Mouse (Mus musculus): ENCODE measurements at regions not wholly inside any gene's neighbourhood (a gene's known extent, or its start where the extent isn't known, plus 50 kb on each side); places are given as distances from the start of the nearest gene placed in this dataset.

GRCm38 (mm10) chr10:67339371-67339929 lies 54.3 kb upstream of the Nrbf2 start:
- no peak for ATAC-seq (replicated peaks in 1 of 2; ENCODE audit: insufficient read depth in 1 of 2, low FRiP score in 2 of 2, low TSS enrichment in 1 of 2, low read depth in 1 of 2, poor library complexity in 2 of 2, severe bottlenecking in 2 of 2)

- no peak for ATAC-seq (replicated peaks in 1 of 2; ENCODE audit: insufficient read depth in 1 of 2, low FRiP score in 2 of 2, low TSS enrichment in 1 of 2, low read depth in 1 of 2, poor library complexity in 2 of 2, severe bottlenecking in 2 of 2)
Observed at GRCm38 (mm10) chr10:67344722-67345121, 59.6 kb upstream of the Nrbf2 start.

GRCm38 (mm10) chr10:67350956-67351355 lies 65.9 kb upstream of the Nrbf2 start:
- no peak for ATAC-seq (replicated peaks in 1 of 2; ENCODE audit: insufficient read depth in 1 of 2, low FRiP score in 2 of 2, low TSS enrichment in 1 of 2, low read depth in 1 of 2, poor library complexity in 2 of 2, severe bottlenecking in 2 of 2)

- no peak for ATAC-seq (replicated peaks in 1 of 2; ENCODE audit: insufficient read depth in 1 of 2, low FRiP score in 2 of 2, low TSS enrichment in 1 of 2, low read depth in 1 of 2, poor library complexity in 2 of 2, severe bottlenecking in 2 of 2)
Observed at GRCm38 (mm10) chr10:67360793-67361192, 75.7 kb upstream of the Nrbf2 start.

GRCm38 (mm10) chr10:67361281-67361680 lies 76.2 kb upstream of the Nrbf2 start:
- ATAC-seq (replicated peaks in 1 of 2; ENCODE audit: insufficient read depth in 1 of 2, low FRiP score in 2 of 2, low TSS enrichment in 1 of 2, low read depth in 1 of 2, poor library complexity in 2 of 2, severe bottlenecking in 2 of 2) = no peak

GRCm38 (mm10) chr10:67364595-67364994 lies 79.5 kb upstream of the Nrbf2 start:
- no peak for ATAC-seq (replicated peaks in 1 of 2; ENCODE audit: insufficient read depth in 1 of 2, low FRiP score in 2 of 2, low TSS enrichment in 1 of 2, low read depth in 1 of 2, poor library complexity in 2 of 2, severe bottlenecking in 2 of 2)

GRCm38 (mm10) chr10:67365158-67365557 lies 80.1 kb upstream of the Nrbf2 start:
- no peak for ATAC-seq (replicated peaks in 1 of 2; ENCODE audit: insufficient read depth in 1 of 2, low FRiP score in 2 of 2, low TSS enrichment in 1 of 2, low read depth in 1 of 2, poor library complexity in 2 of 2, severe bottlenecking in 2 of 2)

- ATAC-seq (replicated peaks in 1 of 2; ENCODE audit: insufficient read depth in 1 of 2, low FRiP score in 2 of 2, low TSS enrichment in 1 of 2, low read depth in 1 of 2, poor library complexity in 2 of 2, severe bottlenecking in 2 of 2) = no peak
Observed at GRCm38 (mm10) chr10:67372569-67373161, 87.6 kb upstream of the Nrbf2 start.

GRCm38 (mm10) chr10:67376638-67377037 lies 91.5 kb upstream of the Nrbf2 start:
- no peak for ATAC-seq (replicated peaks in 1 of 2; ENCODE audit: insufficient read depth in 1 of 2, low FRiP score in 2 of 2, low TSS enrichment in 1 of 2, low read depth in 1 of 2, poor library complexity in 2 of 2, severe bottlenecking in 2 of 2)

GRCm38 (mm10) chr10:67377643-67378223 lies 92.6 kb upstream of the Nrbf2 start:
- ATAC-seq (replicated peaks in 1 of 2; ENCODE audit: insufficient read depth in 1 of 2, low FRiP score in 2 of 2, low TSS enrichment in 1 of 2, low read depth in 1 of 2, poor library complexity in 2 of 2, severe bottlenecking in 2 of 2) = no peak

GRCm38 (mm10) chr10:67380174-67380573 lies 95.1 kb upstream of the Nrbf2 start:
- no peak for ATAC-seq (replicated peaks in 1 of 2; ENCODE audit: insufficient read depth in 1 of 2, low FRiP score in 2 of 2, low TSS enrichment in 1 of 2, low read depth in 1 of 2, poor library complexity in 2 of 2, severe bottlenecking in 2 of 2)

GRCm38 (mm10) chr10:67383352-67383751 lies 98.2 kb upstream of the Nrbf2 start:
- ATAC-seq (replicated peaks in 1 of 2; ENCODE audit: insufficient read depth in 1 of 2, low FRiP score in 2 of 2, low TSS enrichment in 1 of 2, low read depth in 1 of 2, poor library complexity in 2 of 2, severe bottlenecking in 2 of 2) = no peak

- no peak; a peak in 1 of 4 replicates for ATAC-seq (replicated peaks in 1 of 2; ENCODE audit: insufficient read depth in 1 of 2, low FRiP score in 2 of 2, low TSS enrichment in 1 of 2, low read depth in 1 of 2, poor library complexity in 2 of 2, severe bottlenecking in 2 of 2)
Observed at GRCm38 (mm10) chr10:67383802-67384567, 98.9 kb upstream of the Nrbf2 start.

GRCm38 (mm10) chr10:67384568-67384958 lies 99.5 kb upstream of the Nrbf2 start:
- ATAC-seq (replicated peaks in 1 of 2; ENCODE audit: insufficient read depth in 1 of 2, low FRiP score in 2 of 2, low TSS enrichment in 1 of 2, low read depth in 1 of 2, poor library complexity in 2 of 2, severe bottlenecking in 2 of 2) = no peak

- ATAC-seq (replicated peaks in 1 of 2; ENCODE audit: insufficient read depth in 1 of 2, low FRiP score in 2 of 2, low TSS enrichment in 1 of 2, low read depth in 1 of 2, poor library complexity in 2 of 2, severe bottlenecking in 2 of 2) = 0 out of 4 replicates have a peak, but pooled peaks of 1 of the 2 experiments have one; percentile 17
Observed at GRCm38 (mm10) chr10:67385966-67386365, 100.9 kb upstream of the Nrbf2 start.

GRCm38 (mm10) chr10:67388755-67389154 lies 103.7 kb upstream of the Nrbf2 start:
- ATAC-seq (replicated peaks in 1 of 2; ENCODE audit: insufficient read depth in 1 of 2, low FRiP score in 2 of 2, low TSS enrichment in 1 of 2, low read depth in 1 of 2, poor library complexity in 2 of 2, severe bottlenecking in 2 of 2) = no peak

GRCm38 (mm10) chr10:67400434-67400833 lies 115.3 kb upstream of the Nrbf2 start:
- ATAC-seq (replicated peaks in 1 of 2; ENCODE audit: insufficient read depth in 1 of 2, low FRiP score in 2 of 2, low TSS enrichment in 1 of 2, low read depth in 1 of 2, poor library complexity in 2 of 2, severe bottlenecking in 2 of 2) = peak; percentile 95 to 97

- ATAC-seq (replicated peaks in 1 of 2; ENCODE audit: insufficient read depth in 1 of 2, low FRiP score in 2 of 2, low TSS enrichment in 1 of 2, low read depth in 1 of 2, poor library complexity in 2 of 2, severe bottlenecking in 2 of 2) = no peak
Observed at GRCm38 (mm10) chr10:67401409-67401808, 116.3 kb upstream of the Nrbf2 start.
